Mouse (Mus musculus): ENCODE data around the gene Tmem163.

Tmem163 gene

DNA sequence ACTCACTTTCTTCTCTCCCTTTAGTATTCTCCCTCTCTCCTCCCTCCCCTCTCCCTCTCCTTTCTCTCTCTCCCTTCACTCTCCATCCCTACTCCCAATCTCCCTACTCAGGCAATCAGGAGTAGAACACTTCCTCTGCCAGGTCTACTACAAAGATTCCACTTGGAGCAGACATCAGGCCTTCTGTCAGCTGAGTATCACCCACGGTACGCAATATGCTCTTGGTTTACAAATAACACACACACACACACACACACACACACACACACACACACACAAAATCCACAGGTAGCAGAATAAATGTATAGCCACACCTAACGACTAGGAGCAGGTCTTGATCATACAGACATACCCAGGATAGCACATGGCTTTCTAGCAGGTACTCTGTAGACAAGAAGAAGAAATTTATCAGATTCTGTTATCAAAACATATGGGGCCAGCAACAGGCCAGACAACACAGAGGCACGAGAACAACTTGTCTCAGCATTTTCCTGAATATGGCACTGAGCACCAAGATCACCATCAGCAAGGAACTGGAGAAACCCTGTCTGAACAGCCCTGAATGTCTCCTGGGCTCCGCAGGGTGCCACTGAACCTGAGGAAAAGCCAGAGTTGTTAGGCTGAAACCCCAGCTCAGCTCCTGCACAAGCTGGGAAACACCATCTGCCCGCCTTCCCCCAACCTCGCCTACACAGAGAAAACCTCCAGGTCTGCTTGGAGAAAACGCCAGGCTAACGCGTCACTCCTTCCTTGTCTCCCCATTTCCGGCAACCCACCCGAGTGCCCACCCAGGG is 36.2 kb downstream of the Tmem163 start:
- DNase-seq, result no peak

- no peak for DNase-seq
Observed at GRCm38 (mm10) chr1:127637917-127638316, 41.4 kb downstream of the Tmem163 start.

- DNase-seq, result no peak
Observed at GRCm38 (mm10) chr1:127627151-127627550, 52.2 kb downstream of the Tmem163 start.

GRCm38 (mm10) chr1:127625577-127626362 is 53.6 kb downstream of the Tmem163 start:
- peak; percentile 11 to 47 for DNase-seq

DNA sequence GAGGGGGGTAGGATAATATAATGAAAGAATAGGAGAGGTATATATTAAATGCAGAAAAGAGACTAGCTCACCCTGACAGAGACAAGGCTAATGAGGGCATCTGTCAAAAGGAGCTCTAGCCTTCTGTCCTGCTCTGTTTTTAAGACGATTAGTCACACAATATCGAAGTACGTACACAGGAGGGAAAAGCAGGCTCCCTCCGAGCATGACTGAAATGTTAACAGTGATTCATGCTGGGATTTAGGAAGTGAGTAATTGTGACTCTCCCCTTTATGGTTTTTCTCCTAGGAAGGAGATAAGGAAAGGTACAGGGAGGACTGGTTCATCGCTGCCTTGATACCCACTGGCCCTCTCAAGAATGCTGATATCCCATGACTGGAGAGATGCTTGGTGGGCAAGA is 57.0 kb downstream of the Tmem163 start:
- no peak for DNase-seq

DNA sequence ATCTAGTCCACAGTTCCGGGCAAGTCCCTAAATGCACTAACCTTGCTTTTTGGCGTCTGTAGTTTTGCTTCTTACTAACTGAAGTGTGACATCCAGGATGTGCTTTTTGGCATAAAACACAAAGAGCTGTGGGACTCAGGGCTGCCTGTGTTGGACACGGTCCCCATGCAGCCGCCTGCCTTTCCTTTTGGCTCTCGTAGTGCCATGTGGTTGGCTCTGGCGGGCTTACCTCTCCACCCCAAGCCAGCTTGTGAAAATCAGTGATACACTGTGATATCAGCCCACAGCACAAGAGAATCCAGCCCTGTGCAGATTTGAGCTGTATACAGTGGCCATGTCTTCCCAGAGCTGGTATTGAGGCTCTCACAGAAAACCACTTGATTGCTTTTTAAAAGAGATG is 60.3 kb downstream of the Tmem163 start:
- DNase-seq, result no peak

DNA sequence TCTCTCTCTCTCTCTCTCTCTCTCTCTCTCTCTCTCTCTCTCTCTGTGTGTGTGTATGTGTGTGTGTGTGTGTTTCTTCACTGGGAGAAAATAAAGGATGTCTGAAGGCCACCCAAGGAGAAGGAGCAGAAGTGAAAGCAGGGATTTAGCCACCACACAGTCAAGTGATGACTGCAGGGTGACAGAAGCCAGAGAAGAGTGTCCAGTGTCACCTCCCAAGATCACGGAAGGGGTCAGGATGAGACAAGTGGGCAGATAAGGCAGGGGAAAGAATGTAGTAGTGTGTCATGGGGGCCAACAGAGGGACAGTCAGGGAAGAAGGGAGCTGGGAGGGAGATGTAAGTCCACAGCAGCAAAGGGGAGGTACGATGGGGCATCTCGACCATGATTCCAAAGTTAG is 69.0 kb downstream of the Tmem163 start:
- no peak for DNase-seq

- DNase-seq, result no peak
Observed at GRCm38 (mm10) chr1:127609814-127610213, 69.5 kb downstream of the Tmem163 start.

- DNase-seq, result no peak
Observed at GRCm38 (mm10) chr1:127608326-127608725, 71.0 kb downstream of the Tmem163 start.

- DNase-seq, result no peak
Observed at GRCm38 (mm10) chr1:127603697-127604631, 75.4 kb downstream of the Tmem163 start.

DNA sequence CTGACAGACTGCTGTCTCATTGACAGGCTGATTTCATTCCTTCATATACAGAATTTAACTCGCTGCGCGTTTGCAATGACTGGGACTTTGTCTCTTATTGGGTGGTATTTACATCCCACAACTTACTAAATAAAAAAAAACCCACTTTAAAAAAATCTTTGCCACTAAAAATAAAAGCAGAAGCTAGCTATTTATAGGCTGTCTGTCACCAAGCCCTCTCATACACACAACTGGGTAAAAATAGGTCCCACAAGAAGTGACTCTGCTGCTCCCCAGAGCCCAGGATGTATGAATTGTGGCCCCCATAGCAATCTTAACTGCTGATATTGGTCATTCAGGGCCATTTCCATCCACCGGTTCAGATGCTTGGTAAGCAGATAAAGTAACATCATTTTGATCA is 83.2 kb downstream of the Tmem163 start:
- no peak for DNase-seq

DNA sequence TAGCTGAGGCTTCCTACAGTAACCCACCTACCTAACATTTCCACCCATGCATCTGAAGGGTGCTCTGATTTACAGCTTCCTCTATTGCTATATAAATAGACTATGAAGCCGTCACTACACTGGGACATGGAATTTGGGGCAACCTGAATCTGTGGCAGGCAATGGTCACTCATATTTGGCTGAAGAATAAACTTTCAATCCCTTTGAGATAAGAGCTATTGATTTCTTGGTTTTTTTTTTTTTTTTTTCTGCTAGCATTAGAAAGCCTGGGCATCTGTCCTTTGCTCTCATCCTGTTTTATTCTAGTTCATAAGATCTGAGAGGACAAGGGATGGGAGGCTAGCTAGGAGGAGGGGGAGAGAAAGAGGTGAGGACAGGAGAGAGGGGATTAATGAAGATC is 83.6 kb downstream of the Tmem163 start:
- DNase-seq, result no peak

GRCm38 (mm10) chr1:127589542-127589941 is 89.8 kb downstream of the Tmem163 start:
- no peak for DNase-seq

DNA sequence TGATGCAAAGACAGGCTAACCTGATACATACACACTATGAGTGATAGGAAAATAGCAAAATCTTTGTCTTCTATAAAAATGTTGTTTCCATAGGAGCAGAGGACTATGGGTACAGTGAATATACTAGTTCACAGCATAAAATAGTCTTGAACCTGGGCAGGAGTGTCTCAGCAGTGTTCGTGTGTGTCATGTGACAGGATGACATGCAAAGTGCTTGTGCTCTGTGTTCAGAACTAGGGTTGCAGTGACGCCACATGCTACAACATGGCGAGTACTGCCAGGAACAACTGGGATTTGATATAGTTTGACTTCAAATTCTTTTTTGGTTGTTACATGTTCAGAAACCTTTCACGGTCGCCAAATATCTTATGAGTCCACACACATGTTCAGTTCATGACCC is 92.3 kb downstream of the Tmem163 start:
- DNase-seq, result no peak

DNA sequence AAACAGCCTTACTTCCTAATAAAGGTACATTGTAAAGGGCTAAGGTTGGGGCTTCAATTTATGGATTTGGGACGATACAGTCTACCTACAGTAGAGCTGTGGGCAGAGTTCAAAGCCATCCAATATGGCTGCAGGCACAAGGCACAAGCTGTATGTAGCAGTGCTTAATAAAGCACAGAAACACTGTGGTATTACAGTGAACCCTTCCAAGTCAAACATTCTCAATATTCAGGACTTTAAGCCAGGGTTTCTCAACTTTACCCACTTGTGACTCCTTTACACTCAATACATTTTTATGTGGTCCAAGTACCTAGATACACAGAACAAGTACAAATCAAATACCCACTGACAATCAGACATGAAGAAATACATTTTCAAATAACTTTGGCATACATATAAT is 93.2 kb downstream of the Tmem163 start:
- no peak for DNase-seq

- no peak for DNase-seq
Observed at GRCm38 (mm10) chr1:127577981-127578380, 101.4 kb downstream of the Tmem163 start.

DNA sequence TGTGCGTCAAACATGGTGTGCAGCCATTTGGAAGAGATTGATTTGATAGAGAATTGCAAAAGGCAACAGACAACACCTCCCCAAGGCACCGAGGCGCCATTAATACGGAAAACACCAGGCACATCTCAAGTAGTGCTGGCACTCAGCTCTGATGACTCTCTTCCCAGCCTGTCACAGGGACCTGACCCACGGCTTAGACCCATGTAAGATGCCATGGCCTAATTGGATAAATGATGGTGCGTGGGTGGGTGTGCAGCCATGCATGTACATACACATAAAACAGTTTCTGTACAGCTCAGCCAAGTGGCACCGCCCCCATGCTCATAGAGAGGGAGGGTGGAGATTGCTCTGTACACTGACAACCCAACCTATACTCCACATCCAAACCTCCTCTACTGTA is 102.3 kb downstream of the Tmem163 start:
- DNase-seq, result no peak

GRCm38 (mm10) chr1:127576563-127576962 is 102.8 kb downstream of the Tmem163 start:
- DNase-seq, result no peak

GRCm38 (mm10) chr1:127576143-127576542 is 103.2 kb downstream of the Tmem163 start:
- DNase-seq, result no peak

GRCm38 (mm10) chr1:127575692-127576091 is 103.7 kb downstream of the Tmem163 start:
- no peak for DNase-seq

GRCm38 (mm10) chr1:127573186-127573585 is 106.2 kb downstream of the Tmem163 start:
- no peak for DNase-seq

DNA sequence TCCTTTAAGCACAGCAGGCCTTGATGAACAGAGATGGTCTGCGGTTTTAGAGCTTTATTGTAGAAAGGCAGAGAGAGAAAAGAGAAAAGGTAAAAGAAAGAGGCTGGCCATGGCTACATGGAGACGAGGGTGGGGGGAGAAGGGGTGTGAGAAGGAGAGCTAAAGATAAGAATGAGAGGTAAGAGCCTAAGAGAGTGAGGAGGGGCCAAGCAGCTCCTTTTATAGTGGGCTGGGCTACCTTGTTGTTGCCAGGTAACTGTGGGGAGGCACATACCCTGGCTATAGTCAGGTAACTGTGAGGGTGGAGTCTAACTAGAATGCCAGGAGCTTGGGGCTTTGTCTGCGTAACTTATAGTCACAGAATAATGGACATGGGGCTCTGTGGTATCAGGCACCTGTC is 110.7 kb downstream of the Tmem163 start:
- DNase-seq, result no peak

GRCm38 (mm10) chr1:127556486-127556845 is 122.9 kb downstream of the Tmem163 start:
- DNase-seq, result no peak

Measured in thymus, adult 18-20 months (tissue).